Mouse (Mus musculus): Measurements from ENCODE around the gene Pax5.

The Pax5 gene

DNA sequence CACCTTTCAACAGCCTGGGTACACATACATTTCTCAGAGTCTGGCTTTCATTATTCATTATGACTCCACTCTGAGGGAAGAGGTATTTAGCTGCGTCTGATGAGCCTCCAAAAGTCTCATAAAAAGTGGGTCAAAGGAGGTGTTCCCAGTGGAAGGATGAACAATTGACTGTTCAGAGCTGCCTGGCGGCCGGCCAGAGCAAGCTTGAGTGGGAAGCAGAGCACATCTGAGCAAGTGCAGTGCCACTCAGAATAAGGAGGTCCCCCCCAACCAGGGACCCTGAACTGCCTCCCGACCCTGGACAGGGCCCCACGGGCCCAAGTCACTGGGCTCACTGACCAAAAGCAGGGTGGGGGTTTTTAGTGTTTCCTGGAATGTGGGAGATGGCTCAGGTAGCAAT lies 109.4 kb downstream of the Pax5 start:
- DNase-seq (ENCODE audit: low read depth, low spot score), result no peak

DNA sequence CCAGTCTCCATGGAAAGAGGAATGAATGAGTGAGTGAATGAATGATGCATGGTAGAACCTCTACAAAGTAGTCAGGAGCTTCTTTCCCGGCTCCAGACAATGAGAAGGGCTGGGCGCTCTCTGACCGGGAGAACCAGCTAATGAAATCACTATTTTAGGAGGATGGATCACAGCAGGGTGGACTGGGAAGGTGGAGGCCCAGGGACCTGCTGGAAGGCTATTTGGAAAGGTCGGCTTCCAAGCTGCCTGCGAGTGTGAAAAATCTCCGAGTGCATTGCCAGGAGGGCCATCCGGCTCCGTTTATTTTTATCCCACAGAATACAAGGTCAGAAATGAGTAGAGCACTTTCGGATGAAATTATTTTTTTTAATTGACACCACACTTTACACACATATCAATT lies 112.3 kb downstream of the Pax5 start:
- no peak for DNase-seq (ENCODE audit: low read depth, low spot score)

DNA sequence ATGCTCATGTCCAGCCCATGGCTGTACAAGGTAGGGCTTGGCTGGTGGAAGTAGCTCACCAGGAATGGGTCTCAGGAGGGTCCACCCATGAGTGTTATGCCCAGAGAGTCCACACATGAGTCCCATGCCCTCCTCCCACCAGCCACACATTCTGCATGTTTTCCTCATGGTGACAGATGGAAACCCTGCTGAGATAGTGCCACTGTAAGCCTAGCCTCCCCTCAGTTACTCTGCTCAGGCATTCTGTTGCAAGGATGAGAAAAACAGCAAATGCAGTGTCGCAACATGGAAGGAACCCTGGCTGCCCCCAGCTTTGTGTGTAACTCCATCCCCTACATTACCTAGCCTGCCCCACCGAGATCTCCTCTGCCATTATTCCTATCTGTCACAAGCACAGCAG lies 117.2 kb downstream of the Pax5 start:
- no peak for DNase-seq (ENCODE audit: low read depth, low spot score)

DNA sequence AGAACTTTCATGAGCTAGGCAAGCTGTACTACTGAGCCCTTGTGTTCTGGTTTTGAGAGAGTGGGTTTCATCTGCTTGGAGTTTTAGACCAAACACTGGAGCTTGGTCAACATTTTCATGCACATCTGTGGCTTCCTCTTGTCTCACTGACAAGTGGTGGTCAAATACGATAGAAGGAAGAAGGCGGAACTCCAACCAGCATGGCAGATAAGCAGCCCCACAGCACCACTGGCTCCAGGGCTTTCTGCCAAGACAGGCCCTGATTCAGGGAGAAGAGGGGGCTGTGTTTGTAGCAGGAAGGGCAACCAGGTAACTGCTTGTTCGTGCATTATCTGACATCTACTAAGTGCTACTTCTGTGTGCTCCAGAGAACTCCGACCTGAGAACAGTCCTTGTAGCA lies 127.6 kb downstream of the Pax5 start:
- DNase-seq (ENCODE audit: low read depth, low spot score), result no peak

DNA sequence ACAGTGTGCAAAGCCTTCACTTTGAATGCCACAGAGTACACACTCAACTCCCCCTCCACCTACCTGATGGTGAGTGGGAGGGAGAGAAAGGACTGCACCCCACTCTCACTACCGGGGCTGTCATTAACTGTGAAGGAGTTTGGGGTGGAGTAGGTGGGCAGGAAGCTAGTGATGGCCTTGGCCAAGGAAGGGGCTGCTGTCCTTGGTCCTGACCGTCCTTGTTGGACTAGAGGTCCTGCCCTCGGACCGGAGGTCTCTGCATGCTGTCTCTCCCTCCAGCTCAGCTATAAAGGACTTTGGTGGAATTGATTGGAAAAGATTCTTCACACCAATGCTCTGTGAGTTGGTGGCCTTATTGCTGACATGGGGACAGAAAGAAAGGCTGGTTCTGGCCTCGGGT lies 131.7 kb downstream of the Pax5 start:
- peak; percentile 11 for DNase-seq (ENCODE audit: low read depth, low spot score)

DNA sequence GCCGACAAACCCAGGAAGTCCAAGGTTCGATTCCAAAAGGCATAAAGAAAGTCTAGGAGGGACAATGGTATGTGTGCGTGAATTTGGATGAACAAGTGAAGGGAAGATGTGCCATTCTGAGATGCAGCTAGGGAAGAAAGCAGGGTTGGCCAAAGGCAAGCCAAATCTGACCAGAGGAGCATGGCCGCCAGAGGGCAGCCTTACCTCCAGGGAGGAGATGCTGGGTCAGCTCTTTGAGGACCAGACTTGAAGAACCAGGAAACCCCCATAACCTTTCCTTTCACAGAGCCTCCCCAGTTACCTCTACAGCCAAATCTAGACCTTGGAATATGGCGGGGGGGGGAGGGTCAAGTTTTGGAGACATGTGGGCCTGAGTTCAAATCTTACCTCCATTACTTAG lies 133.0 kb downstream of the Pax5 start:
- DNase-seq (ENCODE audit: low read depth, low spot score), result peak; percentile 53

DNA sequence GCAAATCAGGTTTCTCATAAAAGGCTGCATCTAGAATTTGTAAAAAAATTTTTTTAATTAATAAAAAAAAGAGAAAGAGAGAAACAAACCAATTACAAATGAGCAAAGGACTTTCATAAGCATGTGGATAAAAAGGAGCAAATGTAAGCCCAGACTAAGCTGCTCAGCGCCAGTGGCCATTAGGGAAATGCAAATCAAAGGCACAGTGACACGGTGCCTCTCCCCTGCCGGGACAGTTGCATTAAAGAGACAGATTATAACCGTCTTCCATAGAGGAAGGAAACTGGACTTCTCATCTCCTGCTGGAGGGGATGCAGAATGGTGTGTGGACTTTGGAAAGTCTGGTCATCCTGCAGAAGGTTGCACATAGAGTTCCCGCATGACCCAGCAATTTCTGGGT lies 133.5 kb downstream of the Pax5 start:
- DNase-seq (ENCODE audit: low read depth, low spot score), result no peak

DNA sequence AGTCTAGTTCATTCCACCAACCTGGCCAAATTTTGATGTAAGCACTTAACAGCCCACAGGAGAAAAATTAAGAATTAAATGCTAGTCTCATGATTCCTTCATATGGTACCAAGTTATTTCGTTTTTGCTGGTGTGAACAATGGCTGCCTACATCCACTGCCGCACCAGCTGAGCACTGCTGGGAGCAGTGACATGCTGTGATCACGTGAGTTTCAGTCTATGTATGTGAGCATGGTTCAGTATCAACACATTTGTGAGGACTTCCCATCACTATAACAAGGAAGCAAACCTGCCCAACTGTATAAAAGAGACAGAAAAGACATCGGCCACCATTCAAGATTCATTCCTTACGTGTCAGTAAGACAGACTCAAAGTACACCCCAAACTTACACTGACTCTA lies 137.3 kb downstream of the Pax5 start:
- DNase-seq (ENCODE audit: low read depth, low spot score), result no peak

DNA sequence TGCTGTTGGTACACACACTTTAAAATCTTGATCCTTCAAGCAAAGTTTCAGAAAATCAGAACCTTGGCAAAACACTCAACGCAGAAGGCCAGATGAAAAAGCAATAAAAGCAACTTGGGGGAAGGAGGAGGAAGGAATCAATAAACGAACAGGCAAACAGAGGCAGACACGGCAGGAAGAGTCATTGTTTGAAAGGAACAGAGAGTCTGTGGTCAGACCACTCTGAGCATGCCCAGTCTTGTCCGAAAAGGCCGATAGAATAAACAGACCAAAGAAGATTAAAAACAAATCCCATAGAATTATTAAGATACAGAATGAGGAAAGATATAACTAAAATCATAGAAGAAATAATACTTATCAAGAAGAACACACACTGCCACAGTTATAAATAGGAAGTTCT lies 137.9 kb downstream of the Pax5 start:
- no peak for DNase-seq (ENCODE audit: low read depth, low spot score)

DNA sequence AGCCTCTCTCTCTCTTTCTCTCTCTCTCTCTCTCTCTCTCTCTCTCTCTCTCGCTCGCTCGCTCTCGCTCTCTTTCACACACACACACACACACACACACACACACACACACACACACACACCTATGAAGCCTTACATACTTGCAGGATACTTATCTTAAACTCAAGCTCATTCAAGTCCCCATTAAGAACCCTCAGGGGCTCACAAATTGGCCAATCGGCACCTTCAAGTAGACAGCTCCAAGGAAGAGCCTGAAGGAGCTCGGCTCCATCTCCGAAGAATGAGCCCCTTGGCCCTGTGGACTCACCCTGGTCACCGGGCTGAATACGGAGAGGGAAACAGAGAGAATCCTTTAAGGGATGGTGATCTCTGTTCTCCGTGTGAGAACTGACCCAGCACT lies 141.1 kb downstream of the Pax5 start:
- no peak for DNase-seq (ENCODE audit: low read depth, low spot score)

DNA sequence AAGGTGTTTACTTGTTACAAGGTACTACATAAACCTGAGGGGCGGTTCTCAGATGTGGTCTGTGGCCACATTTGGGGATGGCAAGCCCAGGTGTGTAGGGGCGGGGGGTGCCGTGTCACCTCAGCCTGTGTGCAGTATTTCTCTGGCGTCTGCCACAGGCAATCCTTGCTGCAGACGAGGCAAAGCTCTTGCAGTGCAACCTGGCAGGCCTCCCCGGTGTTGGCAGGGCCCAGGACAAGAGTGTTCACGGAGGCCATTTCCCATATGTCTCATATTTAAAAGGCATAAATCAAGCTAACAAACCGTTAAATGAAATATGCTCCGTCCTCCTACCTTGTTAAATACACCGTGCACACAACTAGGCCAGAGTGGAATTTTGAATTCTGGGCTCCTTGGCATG lies 141.6 kb downstream of the Pax5 start:
- no peak for DNase-seq (ENCODE audit: low read depth, low spot score)

DNA sequence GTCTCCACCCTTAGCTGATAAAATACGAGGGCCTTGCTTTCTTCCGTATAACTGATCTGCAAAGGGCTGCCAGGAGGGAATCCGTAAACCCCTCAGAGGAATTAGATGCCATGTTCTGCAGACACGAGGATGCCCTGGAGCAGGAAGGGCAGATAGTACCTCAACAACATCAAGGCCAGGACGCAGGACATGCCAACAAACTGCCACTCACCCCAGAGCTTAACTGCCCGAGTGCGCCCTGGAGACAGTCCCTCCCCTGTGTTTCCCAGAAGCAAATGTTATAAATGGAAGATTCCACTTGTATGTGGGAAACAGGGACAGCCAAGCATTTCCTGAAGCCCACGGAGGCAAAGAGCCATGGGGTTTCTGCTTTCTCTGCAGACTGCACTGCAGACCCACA lies 143.9 kb downstream of the Pax5 start:
- DNase-seq (ENCODE audit: low read depth, low spot score), result no peak

DNA sequence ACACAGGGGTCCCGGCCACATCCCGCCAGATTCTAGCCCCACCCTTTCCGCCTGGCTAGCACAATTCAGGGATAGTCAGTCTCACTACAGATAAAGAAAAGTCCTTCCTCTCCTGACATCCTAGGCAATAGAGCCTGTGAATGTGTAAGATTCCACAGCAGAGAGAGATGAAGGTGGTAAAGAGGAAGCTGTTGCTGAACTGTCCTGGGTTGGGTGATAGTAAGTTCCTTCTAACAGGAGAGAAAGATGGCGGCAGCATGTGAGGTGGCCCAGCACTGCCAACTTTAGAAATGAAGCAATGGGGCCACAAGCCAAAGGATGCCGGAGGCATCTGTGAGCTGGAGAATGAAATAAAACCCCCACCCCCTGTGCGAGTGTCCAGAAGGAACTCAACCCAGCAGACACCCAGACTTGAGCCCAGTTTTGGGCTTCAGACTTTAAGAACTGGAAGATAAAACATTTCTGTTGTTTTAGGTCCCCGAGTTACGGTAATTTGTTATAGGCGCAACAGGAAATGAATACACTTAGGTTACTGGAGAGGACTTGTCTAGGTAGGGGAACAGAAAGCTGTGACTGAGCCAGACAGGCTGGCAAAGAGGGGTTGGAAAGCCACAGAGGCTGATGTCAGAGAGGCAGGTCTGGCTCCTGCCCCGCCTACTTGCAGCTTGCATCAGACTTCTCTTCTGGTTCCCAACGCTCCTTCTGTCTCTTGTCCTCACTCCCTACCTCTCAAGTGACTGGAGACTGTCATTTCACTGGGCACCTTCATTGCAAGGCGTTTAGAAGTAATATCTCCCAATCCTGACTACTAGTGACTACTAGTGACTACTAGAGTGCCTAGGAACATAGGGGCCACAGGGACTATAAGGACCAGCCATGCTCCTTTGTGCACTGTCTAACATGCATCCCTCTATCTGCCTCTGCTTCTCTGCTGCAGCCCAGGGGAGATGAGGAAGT lies 144.9 kb downstream of the Pax5 start:
- no peak for DNase-seq (ENCODE audit: low read depth, low spot score)

DNA sequence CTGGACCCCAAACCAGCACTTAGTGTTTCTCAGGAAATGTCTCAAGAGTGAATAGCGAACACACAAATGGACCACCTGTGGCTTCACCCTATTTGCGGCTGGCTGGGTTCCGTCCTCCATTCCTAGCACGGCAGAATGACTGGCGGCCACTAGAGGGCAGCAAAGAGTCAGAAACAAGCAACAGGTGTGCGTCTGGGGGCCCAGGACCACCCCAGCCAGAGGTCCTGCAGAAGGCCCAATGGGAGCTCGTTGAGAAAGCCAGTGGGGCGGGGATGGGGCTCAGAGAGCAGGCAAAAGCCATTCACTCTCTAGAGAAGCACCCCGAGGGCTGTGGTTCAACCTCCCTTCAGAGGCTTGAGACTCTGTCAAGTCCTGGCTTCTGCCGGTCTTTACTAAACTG lies 145.7 kb downstream of the Pax5 start:
- DNase-seq (ENCODE audit: low read depth, low spot score), result peak; percentile 78

DNA sequence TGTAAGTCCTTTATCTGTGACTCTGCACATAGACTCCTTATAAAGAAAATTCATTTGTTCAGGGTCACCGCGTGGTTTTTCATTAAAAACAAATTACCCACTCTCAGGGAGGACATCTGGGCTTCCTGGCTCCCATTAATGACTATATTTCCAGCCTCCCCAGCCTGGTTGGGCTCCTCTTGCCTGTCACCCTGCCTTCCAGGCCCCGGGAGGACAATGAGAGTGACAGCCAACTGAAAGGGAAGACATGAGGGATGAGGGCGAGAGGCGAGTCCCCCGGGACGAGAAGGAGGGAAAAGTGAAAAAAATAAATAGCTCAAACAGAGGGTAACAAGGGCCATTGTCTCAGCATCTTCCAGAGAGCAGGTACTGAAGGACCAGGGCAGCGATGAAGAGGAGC lies 149.3 kb downstream of the Pax5 start:
- no peak for DNase-seq (ENCODE audit: low read depth, low spot score)

DNA sequence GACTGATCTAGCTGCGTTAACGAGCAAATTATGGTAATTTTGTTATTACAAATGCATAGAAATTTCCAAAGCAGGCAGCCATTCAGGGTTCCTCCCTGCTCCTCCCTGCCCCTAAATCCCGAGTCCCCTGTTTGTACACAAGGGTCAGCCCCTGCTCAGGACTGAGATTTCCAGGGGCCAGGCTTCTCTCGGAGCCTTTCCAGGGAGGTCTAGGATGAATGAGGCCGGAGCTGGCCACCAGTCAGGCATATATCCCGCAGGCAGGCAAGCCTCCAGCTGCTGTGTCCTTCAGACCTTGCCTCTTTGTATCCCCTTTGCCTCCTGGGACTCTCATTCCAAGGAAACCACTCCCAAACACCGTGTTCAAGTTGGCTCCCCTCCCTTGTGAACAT lies 151.7 kb downstream of the Pax5 start:
- no peak for DNase-seq (ENCODE audit: low read depth, low spot score)

DNA sequence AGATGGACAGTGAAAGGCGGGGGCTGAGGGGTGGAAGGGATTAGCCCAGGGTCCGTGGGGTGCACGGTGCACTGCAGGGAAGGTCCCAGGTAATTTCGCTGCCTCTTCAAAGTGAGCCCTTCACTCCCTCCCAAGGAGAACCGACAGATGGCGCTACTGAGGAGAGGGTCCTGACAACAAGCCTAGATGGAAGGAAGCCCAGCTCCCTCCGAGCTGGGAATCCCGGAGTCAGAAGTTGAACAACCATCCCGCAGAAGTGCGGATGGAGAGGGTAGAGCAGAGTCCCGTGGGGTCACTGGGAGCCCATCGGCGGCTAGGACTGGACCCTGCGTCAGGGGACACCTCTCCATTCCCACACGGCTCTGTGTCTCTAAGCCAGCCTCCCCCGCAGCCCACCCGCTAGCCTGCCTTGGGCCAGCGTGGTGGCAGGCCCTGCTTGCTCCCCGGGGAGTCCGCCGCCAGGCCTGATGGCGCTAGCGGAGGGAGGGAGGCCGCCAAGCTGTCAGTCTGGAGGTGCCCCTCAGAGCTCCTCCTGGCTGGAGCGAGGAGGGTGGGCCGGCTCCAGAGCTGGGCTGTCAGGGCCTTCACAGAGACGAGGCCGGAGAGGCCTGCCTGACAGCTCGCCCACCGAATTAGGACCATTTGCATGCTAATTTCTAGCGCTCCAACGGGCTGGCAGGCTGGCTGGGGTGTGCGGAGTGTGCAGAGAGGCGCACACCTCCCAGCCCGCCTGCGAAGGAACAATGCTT lies 152.3 kb downstream of the Pax5 start:
- DNase-seq (ENCODE audit: low read depth, low spot score), result peak; percentile 88

DNA sequence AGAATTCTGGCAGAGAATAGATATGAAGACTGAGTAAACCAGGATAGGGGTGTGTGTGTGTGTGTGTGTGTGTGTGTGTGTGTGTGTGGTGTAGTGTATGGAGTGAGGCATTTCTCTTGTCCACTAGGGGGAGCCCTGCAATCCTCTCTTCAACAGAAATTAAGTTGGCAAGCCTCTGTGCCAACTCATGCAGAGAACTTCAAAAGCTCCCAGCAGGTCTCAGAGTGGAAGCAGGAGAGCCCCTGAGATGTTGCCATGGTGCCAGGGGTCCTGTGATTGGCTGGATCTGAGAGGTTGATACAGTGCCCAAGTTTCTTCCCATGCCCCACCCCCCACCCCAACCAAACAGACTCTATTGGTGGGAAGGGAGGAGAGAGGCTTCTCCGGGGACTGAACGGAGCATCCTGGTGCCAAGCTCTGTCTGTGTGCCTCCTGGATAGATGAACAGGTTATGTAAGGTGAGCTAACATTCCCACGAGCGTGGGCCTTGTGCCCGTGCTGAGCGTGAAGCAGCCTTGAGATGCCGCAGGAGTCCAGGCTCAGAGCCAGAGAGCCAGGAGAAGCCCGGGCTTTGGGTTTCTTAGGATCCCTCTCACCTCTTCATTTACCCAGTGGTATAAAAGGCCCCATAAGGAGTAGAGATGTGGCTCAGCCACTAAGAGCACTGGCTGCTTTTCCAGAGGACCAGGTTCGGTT lies 153.6 kb downstream of the Pax5 start:
- peak; percentile 48 for DNase-seq (ENCODE audit: low read depth, low spot score)

DNA sequence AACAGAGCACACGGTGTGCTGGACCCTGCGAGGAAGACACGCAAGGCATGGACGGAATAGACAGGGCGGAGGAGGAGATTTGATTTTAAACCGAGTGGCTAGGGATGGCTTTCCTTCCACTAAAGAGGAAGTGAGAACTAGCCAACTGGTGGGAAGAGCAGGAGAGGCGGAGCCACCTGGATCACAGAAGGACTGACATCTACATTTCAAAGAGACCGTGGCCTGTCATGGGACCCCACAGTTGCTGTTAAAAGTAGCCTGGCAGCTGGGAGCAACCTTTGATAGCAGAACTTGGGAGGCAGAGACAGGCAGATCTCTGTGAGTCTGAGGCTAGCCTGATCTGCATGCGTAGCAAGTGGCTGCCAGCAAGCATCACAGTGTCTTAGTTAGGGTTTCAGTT lies 154.7 kb downstream of the Pax5 start:
- DNase-seq (ENCODE audit: low read depth, low spot score), result peak; percentile 78

DNA sequence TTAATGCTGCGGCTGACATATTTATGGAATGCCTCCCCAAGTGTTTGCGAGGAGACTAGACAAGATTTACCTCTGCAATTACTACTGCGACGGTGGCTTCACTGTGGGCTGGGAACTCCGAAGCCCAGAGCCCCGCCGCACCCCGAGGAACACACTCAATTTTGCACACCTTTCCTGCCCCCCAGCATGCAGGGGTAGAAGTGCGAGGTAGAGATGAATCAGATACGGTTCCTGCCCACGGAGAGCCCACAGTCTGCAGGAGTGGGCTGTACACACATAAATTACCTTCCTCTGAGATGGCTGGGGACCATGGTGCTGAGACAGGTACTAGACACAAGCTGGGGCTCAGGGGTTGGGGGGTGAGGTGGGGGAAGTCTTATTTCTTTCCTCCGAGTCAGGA lies 158.8 kb downstream of the Pax5 start:
- DNase-seq (ENCODE audit: low read depth, low spot score), result no peak

DNA sequence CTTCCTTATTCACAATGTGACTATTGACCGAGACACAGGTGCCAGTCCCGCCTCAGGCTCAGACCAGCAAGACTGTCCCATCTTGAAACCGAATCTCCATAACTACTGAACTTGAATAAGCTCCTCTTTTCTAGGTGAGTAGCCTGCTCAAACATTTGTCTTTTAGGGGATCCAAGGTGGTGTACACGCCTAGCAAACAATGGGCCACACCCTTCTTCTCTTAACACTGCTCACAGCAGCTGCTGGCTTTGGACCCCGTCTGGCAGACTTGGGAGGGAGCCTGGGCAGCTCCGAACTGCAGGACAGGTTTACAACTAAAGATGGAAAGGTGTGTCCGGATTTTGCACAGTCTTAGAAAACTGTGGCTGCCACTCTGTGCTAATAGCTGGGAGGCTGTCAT lies 161.3 kb downstream of the Pax5 start:
- peak; percentile 82 for DNase-seq (ENCODE audit: low read depth, low spot score)

DNA sequence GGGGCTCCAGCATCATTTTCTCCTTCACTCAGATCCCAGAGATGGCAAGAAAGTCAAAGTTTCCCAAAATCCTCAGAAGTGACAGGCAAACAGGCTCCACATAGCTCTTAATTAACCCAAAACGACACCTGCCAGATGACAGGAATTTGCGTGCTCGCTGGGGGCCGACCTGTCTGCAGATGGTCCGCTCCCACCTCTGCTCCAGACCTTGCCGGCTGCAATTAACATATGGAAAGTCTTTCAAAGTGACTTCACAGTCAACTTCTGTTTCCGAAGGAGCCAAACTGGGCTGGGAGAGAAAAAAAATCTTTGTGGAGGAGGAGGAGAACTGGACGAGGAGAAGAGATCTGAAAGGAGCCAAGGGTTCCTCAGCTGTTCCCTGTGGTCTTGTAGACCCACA lies 164.6 kb downstream of the Pax5 start:
- peak; percentile 61 for DNase-seq (ENCODE audit: low read depth, low spot score)
